Mouse (Mus musculus) frontal cortex, postnatal 14 days (tissue): ENCODE data around the gene Gaa.

Experiments
- DNase-seq, 2 experiments: peaks; one replicate each; pipeline ENCODE4 v3.0.0; 2022; ENCODE audit warnings: low spot score in 2 of 2

The Gaa gene

GRCm38 (mm10) chr11:119300986-119301385 is 33.3 kb downstream of the Gaa start:
- DNase-seq = no peak

- DNase-seq = no peak
Observed at GRCm38 (mm10) chr11:119304904-119305712, 37.4 kb downstream of the Gaa start.

GRCm38 (mm10) chr11:119306762-119307657 is 39.3 kb downstream of the Gaa start:
- DNase-seq = no peak

GRCm38 (mm10) chr11:119307658-119307867 is 39.9 kb downstream of the Gaa start, which contains the start of gene Card14:
Gene Card14, plus strand, starts transcription at chr11:119307768.
- DNase-seq = no peak

- no peak for DNase-seq
Observed at GRCm38 (mm10) chr11:119307916-119308315, 40.2 kb downstream of the Gaa start.

GRCm38 (mm10) chr11:119310621-119311020 is 42.9 kb downstream of the Gaa start:
- no peak for DNase-seq

- no peak for DNase-seq
Observed at GRCm38 (mm10) chr11:119314252-119314936, 46.7 kb downstream of the Gaa start.

GRCm38 (mm10) chr11:119316720-119317119 is 49.0 kb downstream of the Gaa start:
- DNase-seq = no peak

- no peak for DNase-seq
Observed at GRCm38 (mm10) chr11:119322521-119322920, 54.8 kb downstream of the Gaa start.

- DNase-seq = no peak
Observed at GRCm38 (mm10) chr11:119325068-119325467, 57.4 kb downstream of the Gaa start.

- no peak for DNase-seq
Observed at GRCm38 (mm10) chr11:119330592-119330991, 62.9 kb downstream of the Gaa start.

GRCm38 (mm10) chr11:119331970-119332369 is 64.3 kb downstream of the Gaa start:
- DNase-seq = no peak
